Mouse (Mus musculus) lung, postnatal 25 days (tissue): ENCODE results near the gene H1f0.

ENCODE experiments used
- DNase-seq: peaks from one replicate; pipeline ENCODE4 v3.0.0; 2022; ENCODE audit warnings: low spot score

The H1f0 gene

DNA sequence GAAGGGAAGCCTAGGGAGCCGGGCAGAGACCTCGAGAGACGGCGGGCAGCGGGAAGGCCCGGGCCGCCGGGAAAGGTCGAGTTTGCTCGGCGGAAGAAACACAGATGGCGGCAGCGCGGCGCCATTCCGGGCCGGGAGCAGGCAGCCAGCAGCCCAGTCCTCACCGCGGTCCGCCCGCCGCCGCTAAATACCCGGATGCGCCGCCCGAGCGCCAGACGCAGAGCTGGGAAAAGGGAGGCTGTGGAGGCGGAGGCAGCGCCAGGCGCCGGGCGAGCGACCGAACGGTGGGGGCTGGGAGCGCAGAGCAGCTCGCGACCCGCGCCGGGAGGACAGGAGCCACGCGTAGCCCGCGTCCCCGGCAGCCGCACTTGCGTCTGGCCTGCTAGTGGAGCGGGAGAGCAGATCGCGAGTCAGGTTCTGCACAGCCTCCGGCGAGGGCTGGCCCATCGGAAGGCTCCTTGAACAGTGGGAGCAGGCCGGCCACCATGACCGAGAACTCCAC is at the start of gene H1f0:
TSS of gene H1f0 (plus strand) at position 214 of the 502 bp plus-strand sequence.
- DNase-seq, result peak; percentile 94

DNA sequence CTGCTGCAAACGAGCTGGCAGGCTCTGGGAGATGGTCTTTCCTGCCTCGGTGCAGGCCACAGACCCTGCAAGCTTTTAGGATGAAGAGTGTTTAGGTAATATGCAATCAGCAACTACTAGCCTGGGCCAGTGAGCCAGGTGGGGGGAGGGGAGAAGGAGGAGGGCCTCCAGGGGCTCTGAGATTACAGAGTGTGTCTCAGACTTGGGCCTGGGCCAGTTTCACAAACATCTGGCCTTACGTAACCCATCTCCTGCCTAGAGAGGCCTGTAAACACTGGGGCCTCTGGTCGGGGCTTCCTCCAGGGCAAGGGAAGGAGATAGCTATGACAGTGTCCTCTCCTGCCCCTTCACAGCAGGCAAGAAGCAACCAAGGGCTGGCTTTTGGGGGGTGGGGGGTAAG is 49.4 kb upstream of the H1f0 start:
- peak; percentile 85 for DNase-seq

DNA sequence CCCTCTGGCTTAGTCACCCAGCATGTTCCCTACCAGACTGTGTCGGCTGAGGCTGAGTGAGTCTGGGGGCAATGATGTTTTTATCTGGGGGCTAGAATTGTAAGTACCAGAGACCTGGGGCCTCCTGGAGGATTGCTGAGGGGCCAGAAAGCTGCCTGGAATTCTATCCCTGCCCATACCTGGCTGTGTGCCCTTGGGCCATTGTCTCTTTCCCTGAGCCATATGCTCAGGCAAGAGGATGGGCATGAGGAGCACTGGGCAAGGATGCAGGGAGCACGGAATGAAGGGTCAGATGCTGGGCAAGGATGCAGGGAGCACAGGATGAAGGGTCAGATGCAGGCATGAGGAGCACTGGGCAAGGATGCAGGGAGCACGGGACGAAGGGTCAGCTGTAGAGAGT is 48.2 kb upstream of the H1f0 start:
- no peak for DNase-seq

DNA sequence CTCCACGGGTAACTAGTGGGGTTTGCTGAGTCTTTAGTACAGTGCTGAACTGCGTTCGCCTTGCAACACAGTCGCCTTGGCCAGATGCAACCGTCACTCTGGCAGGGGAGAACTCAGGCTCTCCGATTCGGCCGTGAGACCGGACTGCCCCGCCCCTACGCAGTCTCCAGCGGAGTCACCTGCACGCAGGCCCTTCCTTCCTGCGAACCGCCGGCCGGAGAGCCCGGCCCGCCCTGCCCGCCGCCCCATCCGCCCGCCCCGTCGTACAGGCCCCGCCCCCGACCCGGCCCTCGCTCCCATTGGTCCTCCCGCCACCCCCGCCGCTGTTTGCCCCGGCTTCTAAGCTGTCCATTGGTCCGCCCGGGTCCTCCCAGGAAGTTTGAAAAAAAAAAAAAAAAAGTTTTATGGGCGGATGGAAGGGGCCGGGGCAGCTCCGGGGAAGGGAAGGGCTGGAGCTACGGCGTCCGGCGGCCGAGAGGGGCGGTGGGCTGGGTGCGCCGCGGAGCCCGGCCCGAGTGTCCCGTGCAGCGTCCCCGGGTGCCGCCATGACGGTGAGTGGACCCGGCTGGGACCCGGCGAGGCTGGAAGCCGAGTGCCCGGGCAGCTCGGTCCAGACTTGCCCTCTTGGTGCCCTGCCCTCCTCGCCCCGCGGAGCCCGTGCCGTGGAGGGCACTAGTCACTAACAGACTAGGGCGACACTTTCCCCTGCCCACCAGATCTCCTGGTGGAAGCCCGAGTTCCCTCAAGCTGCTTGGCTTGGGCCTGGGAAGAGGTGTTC is 45.4 kb upstream of the H1f0 start:
- peak; percentile 94 for DNase-seq

DNA sequence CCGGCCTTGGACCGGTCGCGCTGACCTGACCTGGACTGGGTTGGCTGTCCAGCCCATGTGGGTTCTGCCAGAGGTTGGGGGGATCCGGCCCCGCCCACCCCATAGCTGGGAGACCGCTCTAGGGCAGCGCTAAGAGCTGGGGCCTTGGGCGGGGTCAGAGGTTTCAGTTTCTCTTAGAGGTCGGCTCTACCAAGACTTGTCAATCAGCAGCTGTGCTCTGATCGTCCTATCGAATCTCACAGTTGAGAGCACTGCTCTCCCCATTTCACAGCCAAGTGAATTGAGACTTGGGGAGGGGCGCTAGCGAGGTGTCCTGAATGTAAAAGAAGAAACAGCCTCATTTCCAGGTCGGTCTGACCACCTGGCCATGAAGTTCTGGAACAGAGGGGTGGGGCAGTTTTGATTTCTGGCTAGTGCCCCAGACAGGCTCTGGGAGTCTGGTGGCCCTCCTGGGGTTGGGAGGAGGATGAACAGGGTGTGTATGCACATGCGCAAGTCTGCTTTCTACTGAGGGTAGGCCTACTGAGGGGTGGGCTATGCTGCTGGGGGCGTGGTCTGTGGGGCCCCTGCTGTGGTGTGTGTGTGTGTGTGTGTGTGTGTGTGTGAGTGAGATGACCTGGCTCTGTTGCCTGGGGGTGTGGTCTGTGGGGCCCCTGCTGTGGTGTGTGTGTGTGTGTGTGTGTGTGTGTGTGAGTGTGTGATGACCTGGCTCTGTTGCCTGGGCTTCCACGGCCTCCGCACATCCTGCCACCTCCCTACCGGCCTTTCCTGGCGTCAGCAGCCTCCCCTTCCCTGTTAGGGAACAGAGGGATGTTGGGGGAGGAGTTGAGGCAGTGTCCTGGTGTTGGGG is 44.6 kb upstream of the H1f0 start:
- DNase-seq, result peak; percentile 60

DNA sequence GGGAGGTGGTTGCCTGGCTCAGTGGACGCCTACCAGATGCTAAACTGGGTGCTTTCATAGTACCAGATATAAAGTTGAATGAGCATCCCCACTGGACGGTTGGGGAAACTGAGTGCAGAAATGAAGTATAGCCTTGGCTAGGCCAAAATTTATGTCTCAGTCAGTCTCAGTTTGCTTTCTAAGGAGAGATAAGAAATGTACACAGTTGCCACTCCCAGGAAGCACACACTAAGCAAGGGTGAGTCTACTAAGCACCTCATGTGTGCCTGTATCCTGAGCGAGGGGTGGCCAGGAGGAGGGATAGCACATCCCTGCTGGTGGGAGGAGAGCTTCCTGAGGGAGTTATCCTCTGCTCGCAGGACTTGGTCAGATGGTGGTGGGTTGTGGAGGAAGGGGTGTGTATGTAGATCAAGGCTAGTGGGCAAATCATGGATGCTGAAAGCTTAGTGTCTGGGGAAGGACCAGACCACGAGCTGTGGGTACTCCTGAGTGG is 43.9 kb upstream of the H1f0 start:
- no peak for DNase-seq

DNA sequence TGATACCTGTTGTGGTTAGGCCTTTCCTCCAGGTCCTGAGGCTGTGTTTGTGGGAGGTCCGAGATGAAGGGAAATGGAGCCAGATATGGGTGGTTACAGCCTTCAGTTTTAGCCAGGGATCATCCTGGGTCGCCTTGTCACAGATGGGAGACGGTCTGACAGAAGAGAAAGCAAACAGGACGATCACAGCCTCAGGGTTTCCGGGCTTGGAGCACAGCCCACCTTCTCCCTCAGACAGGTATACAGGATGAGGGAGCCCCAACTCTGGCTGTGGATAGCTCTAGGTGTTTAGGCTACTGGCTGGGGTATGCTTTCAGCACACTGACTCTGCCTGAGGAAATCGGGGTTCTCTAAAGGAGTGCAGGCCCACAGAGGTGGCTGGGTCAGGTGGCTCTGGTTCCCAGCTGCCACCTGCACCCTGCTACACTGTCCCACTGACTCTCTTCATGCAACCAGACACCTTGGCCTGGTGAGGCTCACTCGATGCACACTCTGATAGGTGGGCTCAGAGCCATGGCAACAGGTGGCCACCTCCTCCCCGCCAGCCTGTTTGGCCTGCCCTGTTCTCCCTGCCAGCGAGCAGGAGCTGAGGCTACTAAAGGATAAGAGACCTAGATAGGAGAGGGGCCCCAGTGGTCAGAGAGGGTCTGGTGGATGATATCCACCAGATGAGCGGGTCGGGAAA is 41.6 kb upstream of the H1f0 start:
- no peak for DNase-seq

DNA sequence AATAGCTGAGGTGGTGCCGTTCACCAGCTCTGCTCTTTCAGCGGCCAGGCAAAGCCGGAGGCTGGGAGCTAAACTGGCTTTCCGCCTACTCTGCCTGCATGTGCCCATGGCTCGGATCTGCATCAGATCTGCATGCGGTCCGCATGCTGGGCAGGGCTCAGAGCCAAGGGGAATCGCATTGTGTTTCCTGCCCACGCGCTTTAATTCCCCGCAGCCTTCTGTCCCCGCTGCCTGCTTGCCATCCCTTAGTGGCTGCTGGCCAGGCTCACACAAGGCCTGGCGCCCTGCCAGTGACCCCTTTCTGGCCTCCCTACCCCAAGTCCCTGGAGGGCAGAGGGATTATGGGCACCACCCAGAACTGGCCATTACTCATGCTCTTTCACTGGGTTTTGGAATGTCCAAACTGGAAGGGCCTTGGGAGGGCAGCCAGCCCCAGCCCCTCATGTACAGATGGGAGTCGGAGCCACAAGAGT is 39.7 kb upstream of the H1f0 start:
- DNase-seq, result no peak

DNA sequence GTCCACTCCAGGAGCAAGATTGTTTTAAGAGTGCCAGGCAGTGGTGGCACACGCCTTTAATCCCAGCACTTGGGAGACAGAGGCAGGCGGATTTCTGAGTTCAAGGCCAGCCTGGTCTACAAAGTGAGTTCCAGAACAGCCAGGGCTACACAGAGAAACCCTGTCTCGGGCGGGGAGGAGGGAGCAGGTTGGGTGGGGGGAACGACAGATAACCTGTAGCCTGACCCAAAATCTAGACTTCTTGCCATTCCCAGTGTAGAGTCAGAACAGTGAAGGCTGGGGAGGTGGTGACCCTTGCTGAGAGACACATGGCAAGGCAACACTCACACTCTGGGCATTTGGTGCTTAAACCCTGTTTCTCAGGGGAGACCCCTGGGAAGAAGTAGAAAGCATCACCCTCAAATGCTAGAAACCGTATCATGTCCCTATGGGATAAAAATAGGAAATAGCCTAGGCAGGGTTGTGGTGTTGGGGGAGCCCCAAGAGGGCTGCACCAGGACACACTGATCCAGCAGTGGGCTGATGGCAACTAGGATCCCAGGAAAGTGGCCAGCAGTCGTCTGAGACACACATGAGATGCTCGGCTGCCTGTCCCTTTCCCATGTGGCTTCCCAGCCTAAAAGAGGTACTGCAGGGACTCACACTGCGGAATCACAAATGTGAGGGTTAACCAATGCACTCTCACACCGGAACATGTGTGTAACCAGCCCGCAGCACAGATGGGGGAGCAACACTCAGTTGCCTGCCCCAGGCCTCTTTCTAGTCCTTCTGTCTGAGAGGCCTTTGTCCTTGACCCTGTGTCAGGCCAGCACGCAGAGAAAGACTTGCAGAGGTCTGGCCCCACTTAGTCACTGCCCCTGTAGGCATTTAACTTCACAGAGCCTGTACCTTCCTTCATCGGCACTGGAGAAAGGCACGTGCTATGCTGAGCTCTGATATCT is 38.8 kb upstream of the H1f0 start:
- DNase-seq, result no peak

DNA sequence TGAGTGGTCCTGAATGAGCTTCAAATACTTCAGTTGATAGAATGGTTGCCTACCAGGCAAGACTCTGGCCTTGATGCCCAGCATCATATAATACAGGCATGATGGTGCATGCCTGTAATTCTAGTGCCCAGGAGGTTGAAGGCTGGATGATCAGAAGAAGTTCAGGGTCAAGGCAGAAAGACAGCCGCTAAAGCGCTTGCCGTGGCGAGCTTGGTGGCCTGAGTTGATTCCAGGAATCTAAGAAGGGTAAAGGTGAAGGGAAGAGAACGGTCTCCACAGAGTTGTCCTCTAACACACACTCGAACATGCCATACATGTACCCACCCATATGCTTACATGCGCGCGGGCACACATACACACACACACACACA is 38.2 kb upstream of the H1f0 start:
- no peak for DNase-seq

DNA sequence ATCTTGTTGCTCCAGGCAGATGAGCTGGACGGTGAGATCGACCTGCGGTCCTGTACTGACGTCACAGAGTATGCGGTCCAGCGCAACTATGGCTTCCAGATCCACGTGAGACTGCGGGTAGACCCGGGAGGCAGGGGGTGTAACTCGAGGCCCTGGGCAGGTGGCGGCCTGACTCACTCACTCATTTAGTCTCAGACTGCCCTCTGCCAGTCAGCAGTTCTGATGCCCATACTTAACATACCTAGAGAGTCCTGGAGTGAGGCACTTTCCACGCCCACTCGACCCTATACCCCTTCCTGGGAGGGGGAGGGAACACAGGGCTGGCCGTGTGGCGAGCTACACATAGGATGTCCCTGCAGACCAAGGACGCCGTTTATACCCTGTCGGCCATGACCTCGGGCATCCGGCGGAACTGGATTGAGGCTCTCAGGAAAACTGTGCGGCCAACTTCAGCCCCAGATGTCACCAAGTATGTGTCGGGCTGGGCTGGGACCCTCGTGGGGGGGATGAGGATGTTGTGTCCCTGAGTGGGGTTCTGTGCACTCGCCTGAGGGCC is 37.2 kb upstream of the H1f0 start:
- no peak for DNase-seq

DNA sequence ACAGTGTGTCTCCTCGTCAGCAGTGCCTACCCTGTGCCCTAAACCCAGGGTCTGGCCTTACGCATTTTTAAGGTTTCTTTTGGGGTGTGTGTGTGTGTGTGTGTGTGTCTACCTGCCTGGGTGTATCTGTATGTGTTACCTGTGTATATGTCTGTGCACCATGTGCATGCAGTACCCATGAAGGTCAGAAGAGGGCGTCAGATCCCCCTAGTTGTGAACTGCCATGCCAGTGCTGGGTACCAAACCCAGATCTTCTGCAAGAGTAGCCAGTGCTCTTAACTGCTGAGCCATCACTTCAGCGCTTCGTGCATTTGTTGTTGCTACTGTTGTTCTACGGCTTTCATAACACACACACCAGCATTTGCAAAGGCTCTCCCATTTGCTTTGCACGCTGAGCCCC is 36.0 kb upstream of the H1f0 start:
- DNase-seq, result no peak

DNA sequence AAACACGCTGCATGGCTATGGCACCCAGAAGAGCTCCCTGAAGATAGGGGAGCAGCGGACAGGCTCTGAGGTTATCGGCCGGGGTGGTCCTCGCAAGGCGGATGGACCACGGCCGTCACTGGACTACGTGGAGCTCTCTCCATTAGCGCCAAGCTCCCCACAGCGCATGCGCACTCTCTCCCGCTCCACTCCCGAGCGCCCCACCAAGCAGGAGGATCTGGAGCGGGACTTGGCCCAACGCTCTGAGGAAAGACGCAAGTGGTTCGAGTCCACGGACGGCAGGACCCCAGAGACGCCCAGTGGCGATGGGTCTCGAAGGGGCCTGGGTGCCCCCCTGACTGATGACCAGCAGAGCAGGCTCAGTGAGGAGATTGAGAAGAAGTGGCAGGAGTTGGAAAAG is 35.3 kb upstream of the H1f0 start:
- no peak for DNase-seq

DNA sequence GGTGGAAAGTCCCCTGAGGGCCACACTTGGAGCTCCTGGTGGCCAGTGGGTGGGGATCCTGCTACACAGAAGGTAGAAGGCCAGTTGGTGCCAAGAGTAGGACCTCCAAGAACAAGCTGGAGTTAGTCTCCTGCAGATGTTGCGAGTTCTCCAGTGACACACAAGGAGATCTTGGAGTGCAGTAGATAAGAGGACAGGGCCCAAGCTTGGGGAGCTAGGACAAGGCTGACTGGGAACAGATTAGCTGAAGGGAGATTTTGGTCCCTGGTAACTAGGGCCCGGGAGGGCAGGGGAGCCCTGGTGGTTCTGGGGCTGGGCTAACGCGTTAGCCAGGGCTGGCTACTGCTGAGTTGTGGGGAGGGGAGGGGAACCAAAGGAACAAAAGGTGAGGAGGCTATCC is 32.3 kb upstream of the H1f0 start:
- no peak for DNase-seq

DNA sequence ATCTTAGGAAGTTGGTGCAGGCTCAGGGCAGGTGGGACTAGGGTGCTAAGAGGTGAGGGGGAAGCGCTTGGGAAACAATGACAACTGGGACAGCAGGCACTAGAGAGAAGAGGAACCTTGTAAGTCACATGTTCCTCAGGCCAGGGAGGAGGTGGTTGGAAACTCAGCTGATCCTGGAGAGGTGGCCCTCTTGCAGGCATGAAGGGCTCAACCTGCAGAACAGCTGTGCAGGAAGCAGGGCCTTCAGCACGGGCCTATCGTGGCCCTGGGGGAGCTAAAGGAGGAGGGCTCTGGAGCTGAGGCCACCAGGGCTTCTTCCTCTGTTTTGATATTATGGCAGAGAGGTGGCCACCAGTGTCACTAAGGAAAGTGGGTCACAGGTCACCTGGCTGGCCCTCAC is 31.6 kb upstream of the H1f0 start:
- no peak for DNase-seq

DNA sequence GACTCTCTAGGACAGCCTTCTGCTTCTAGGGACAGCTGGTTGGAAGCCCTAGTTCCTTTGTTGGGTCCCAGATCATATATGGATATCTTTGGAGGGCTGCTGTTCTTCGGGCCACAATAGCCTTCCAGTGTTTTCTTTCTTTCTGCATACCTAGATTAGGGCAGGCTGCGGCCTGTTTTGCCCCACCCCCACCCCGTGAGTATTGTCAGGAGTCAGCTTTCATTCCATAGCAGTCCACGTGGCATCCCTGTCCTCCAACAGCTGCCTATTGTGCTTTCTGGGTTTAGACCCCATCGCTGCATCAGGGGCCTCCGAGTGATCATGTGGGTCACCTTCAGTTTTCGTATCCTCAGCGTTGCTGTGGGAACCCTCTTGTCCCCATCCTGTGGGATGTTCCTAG is 29.9 kb upstream of the H1f0 start:
- no peak for DNase-seq

DNA sequence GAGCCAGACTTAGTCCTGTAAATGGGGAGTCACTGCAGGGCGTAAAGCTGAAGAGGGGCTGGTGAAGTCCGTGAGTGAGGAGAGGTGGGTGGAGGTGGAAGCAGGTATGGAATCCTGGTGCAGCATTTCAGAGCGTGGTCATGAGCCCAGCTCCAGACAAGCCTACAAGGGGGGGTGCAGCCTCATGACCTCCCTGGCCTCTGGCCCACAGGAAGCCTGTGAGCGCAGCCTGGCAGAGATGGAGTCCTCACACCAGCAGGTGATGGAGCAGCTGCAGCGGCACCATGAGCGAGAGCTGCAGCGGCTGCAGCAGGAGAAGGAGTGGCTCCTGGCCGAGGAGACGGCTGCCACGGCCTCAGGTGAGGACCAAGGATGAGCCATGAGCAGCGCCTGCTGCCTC is 28.7 kb upstream of the H1f0 start:
- no peak for DNase-seq

DNA sequence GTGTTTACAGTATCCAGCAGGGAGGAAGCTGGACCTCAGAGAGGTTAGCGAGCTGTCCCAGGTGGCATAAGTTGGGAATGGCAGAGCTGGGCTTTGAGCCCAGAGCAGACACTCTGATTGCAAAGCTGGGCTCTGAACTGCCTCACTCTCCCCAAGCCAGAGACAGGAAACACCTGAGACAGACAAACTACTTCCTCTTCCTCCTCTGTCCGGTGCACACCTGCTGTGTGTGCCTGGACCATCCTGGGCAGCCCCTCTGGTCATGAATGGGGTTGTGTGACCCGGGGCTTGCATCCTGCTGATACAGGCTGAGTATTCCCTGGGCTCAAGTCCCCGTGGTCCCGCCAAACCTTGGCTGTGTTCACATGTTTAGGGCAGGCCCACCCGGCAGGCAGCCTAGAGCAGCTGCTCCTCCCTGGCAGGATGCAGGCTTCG is 27.9 kb upstream of the H1f0 start:
- DNase-seq, result no peak

DNA sequence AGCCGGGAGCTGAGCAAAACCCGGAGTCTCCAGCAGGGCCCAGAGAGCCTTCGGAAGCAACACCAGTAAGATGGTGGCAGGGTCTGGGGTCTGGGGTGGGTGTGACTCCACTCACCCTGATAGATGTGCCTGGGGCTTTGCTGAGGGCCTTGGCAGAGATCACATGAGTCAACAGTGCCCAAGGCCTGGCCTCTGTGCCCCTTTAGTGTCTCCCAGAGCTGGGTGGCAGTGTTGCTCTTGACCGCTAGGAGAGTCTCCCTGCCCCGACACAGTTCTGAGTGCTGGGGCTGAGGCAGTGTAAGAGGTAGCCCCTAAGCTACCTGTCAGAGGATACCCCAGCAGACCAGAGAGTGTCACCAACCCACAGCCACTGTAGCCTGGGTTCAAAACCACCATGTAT is 26.7 kb upstream of the H1f0 start:
- DNase-seq, result no peak

DNA sequence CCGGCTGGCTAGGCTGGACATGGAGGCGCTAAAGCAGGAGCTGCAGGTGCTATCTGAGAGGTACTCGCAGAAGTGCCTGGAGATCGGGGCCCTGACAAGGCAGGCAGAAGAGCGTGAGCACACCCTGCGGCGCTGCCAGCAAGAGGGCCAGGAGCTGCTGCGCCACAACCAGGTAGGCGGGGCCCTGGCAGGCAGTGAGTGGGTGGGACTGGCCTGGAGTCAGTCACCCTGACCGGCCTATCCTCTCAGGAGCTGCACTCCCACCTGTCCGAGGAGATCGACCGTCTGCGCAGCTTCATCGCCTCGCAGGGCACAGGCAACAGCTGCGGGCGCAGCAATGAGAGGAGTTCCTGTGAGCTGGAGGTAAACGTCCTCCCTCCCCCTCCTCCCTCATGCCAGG is 26.2 kb upstream of the H1f0 start:
- peak; percentile 50 for DNase-seq

DNA sequence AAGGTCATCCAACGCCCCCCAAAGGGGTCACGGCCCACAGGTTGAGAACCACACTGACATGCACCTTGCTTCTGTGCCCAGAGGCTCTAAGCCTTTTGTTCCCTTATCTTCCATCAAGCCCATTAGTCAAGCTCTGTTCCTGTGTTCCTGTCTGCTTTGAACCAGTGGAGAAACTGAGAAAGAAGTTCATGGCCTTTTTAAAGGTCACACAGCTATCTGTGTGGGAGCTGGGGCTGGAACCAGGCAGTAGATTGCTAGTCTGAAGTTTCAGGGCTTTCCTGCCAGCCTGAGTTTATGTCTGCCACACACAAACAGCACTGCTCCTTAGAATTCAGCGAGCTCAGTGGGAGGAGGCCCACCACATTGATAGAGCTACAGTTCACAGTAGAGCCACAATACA is 25.2 kb upstream of the H1f0 start:
- DNase-seq, result no peak
